Mouse (Mus musculus) megakaryocyte, embryonic 14.5 days (primary cell): ENCODE results near the gene Dlst.

Experiments
- FLI1 ChIP-seq: IDR thresholded peaks from 2 replicates; pipeline ENCODE4 v1.6.1; 2012; ENCODE audit warnings: low read length, inconsistent platforms, mixed read lengths
- GATA1 ChIP-seq: IDR thresholded peaks from 3 replicates; pipeline ENCODE4 v1.6.1; 2012; ENCODE audit warnings: mixed read lengths, low read length, inconsistent platforms, borderline replicate concordance

GRCm38 (mm10) chr12:85150321-85151001 lies 39.8 kb downstream of the Dlst start:
- TF ChIP-seq FLI1 (no peak), GATA1 (no peak)
